Mouse (Mus musculus): ENCODE data around the gene Irgq. TPM values are rescaled to one million over a fixed set of nuclear protein-coding genes. Genes with fewer than 3 reads are reported as not detected.
"Not testable (repeated sequence)": the region's sequence is repeated elsewhere in the genome, so short reads cannot be mapped to it uniquely, and the experiment has no call there.

The Irgq gene
- total and polyA plus RNA-seq, 3 experiments: 5.1 to 10.1 (median 9.9) TPM

- peaks cover 0 to 9% of the 10 kb centered on the region in 2 experiments; a peak in 2 of 4 replicates for H3K4me1 ChIP-seq (ENCODE audit: control insufficient read depth in 1 of 2, insufficient read depth in 2 of 2)
- no peak within 1 kb of the TSS for H3K27ac ChIP-seq (ENCODE audit: insufficient read depth, low read depth)
- H3K79me2 ChIP-seq (replicated peaks; ENCODE audit: control insufficient read depth, extremely low read depth, insufficient read depth, poor library complexity, severe bottlenecking): no peaks in the 10 kb centered on the region
- dilution Hi-C loops (cut with MboI; ENCODE audit: extremely low pct_ligation_motif_present, extremely low pct_unique_long_range_greater_than_20kb, low sequenced_read_pairs): no loop called here
- DNase-seq (ENCODE audit: extremely low read depth): no peak
- no peaks in the 10 kb centered on the region for H3K27me3 ChIP-seq (replicated peaks)
- H3K9ac ChIP-seq (ENCODE audit: insufficient read depth, low read depth): no peak within 1 kb of the TSS
- in situ Hi-C loops (cut with MboI; ENCODE audit: low pct_ligation_motif_present, low pct_unique_long_range_greater_than_20kb, low sequenced_read_pairs): no loop called here
- peaks cover 0 to 44% of the 10 kb centered on the region in 2 experiments for H3K36me3 ChIP-seq (replicated peaks in 1 of 2; ENCODE audit: control insufficient read depth in 1 of 2, insufficient read depth in 1 of 2, low read length in 1 of 2)
- no peak within 1 kb of the TSS for H3K4me2 ChIP-seq (ENCODE audit: insufficient read depth, low read depth, poor library complexity, severe bottlenecking)
- no peak for TF ChIP-seq GABPA (IDR thresholded peaks at IDR 0.05; ENCODE audit: insufficient replicate concordance, low read depth, low read length)
- TF ChIP-seq ELF1 (IDR thresholded peaks at IDR 0.05; ENCODE audit: low read depth, low read length): no peak
- TF ChIP-seq MEF2A (IDR thresholded peaks at IDR 0.05; ENCODE audit: borderline replicate concordance, low read depth, low read length): no peak
- TF ChIP-seq JUN (IDR thresholded peaks at IDR 0.05; ENCODE audit: insufficient read depth, low read depth, low read length): no peak
- no peak for TF ChIP-seq RCOR1 (conservative IDR thresholded peaks at IDR 0.05; ENCODE audit: low read depth, low read length)
- no peak for TF ChIP-seq CTCF (conservative IDR thresholded peaks at IDR 0.05 in 1 of 2, IDR thresholded peaks at IDR 0.05 in 1 of 2; ENCODE audit: low read depth in 2 of 2, low read length in 2 of 2)
- no peak for TF ChIP-seq ZC3H11A (IDR thresholded peaks at IDR 0.05; ENCODE audit: low read depth, low read length)
- no peak for TF ChIP-seq IRF4 (IDR thresholded peaks at IDR 0.05; ENCODE audit: low read depth, low read length)
- no peak for TF ChIP-seq MXI1 (IDR thresholded peaks at IDR 0.05; ENCODE audit: low read depth, low read length)
- no peak for TF ChIP-seq ZNF384 (IDR thresholded peaks at IDR 0.05; ENCODE audit: low read depth, low read length)
- TF ChIP-seq CHD1 (IDR thresholded peaks at IDR 0.05; ENCODE audit: low read depth, low read length): no peak
- TF ChIP-seq POLR2AphosphoS2 (IDR thresholded peaks at IDR 0.05; ENCODE audit: low read depth, low read length): no peak
- no peak within 1 kb of the TSS for H3K4me3 ChIP-seq (replicated peaks in 1 of 3; ENCODE audit: low read depth in 2 of 3, low read length in 2 of 3, poor library complexity in 1 of 3)
- no peaks in the 10 kb centered on the region for H3K9me3 ChIP-seq (replicated peaks; ENCODE audit: low read length)
Observed at GRCm38 (mm10) chr7:24512355-24512754, 18.1 kb upstream of the Irgq start, which contains the start of gene AC161166.1. Gene AC161166.1, minus strand, starts transcription at chr7:24512455.

GRCm38 (mm10) chr7:24516319-24516718, 14.2 kb upstream of the Irgq start:
- dilution Hi-C loops (cut with MboI; ENCODE audit: extremely low pct_ligation_motif_present, extremely low pct_unique_long_range_greater_than_20kb, low sequenced_read_pairs); H3K9me3 ChIP-seq (replicated peaks; ENCODE audit: low read length); H3K9ac ChIP-seq (ENCODE audit: insufficient read depth, low read depth); H3K4me2 ChIP-seq (ENCODE audit: insufficient read depth, low read depth, poor library complexity, severe bottlenecking); H3K27ac ChIP-seq (ENCODE audit: insufficient read depth, low read depth); H3K4me1 ChIP-seq (ENCODE audit: control insufficient read depth in 1 of 2, insufficient read depth in 2 of 2); H3K27me3 ChIP-seq (replicated peaks); in situ Hi-C loops (cut with MboI; ENCODE audit: low pct_ligation_motif_present, low pct_unique_long_range_greater_than_20kb, low sequenced_read_pairs); H3K4me3 ChIP-seq (replicated peaks in 1 of 3; ENCODE audit: low read depth in 2 of 3, low read length in 2 of 3, poor library complexity in 1 of 3); H3K79me2 ChIP-seq (replicated peaks; ENCODE audit: control insufficient read depth, extremely low read depth, insufficient read depth, poor library complexity, severe bottlenecking): not testable (repeated sequence)
- TF ChIP-seq CTCF (conservative IDR thresholded peaks at IDR 0.05 in 1 of 2, IDR thresholded peaks at IDR 0.05 in 1 of 2; ENCODE audit: low read depth in 2 of 2, low read length in 2 of 2) (peak in 1 of 2 experiments; percentile 62; a peak in 2 of 4 replicates), ZNF384 (IDR thresholded peaks at IDR 0.05; ENCODE audit: low read depth, low read length) (peak; percentile 77), RAD21 (IDR thresholded peaks at IDR 0.05; ENCODE audit: low read depth, low read length) (peak; percentile 55), SMC3 (IDR thresholded peaks at IDR 0.05; ENCODE audit: low read depth, low read length) (peak; percentile 53)
- DNase-seq (ENCODE audit: extremely low read depth): peak; percentile 40
- peaks cover 0 to 36% of the 10 kb centered on the region in 2 experiments for H3K36me3 ChIP-seq (replicated peaks in 1 of 2; ENCODE audit: control insufficient read depth in 1 of 2, insufficient read depth in 1 of 2, low read length in 1 of 2)

All from CH12.LX (cell line).